8 mouse cellular contexts compared by ENCODE assay signal in genomic region chr10:59503433-59504210, GRCm38 (mm10).
DNase-seq lines count a peak whose midpoint lies in the region; ATAC-seq and TF ChIP-seq lines count a peak whose summit lies in the region.

No protein-coding gene starts in this region.

- H3K36me3 ChIP-seq in E14TG2a.4 (ENCODE audit: insufficient read depth, low read length) = no peaks in the 10 kb centered on the region
- H3K36me3 ChIP-seq in heart, embryonic 12.5 days = no peaks in the 10 kb centered on the region
- no peaks in the 10 kb centered on the region for H3K36me3 ChIP-seq in limb, embryonic 13.5 days
- H3K36me3 ChIP-seq in midbrain, embryonic 14.5 days (ENCODE audit: control insufficient read depth, insufficient read depth, low read length) = no peaks in the 10 kb centered on the region

- H3K9ac ChIP-seq in heart, embryonic 12.5 days = peak overlapping the region; percentile 51
- H3K9ac ChIP-seq in limb, embryonic 13.5 days = peak overlapping the region; percentile 45; the same call in 1 of the 2 replicates
- H3K9ac ChIP-seq in midbrain, embryonic 14.5 days (replicated peaks; ENCODE audit: low read length) = no peak overlapping the region

- H3K27me3 ChIP-seq in E14TG2a.4 (ENCODE audit: insufficient read depth, low read length) = 0 out of 2 replicates have a peak, but pooled peaks cover 1% of the 10 kb centered on the region
- no peaks in the 10 kb centered on the region for H3K27me3 ChIP-seq in heart, embryonic 12.5 days (replicated peaks)
- no peaks in the 10 kb centered on the region for H3K27me3 ChIP-seq in limb, embryonic 13.5 days
- no peaks in the 10 kb centered on the region for H3K27me3 ChIP-seq in midbrain, embryonic 14.5 days (ENCODE audit: control insufficient read depth, insufficient read depth, low read length)

- H3K4me2 ChIP-seq in heart, embryonic 12.5 days = peak overlapping the region; percentile 53
- H3K4me2 ChIP-seq in limb, embryonic 13.5 days (replicated peaks) = peak overlapping the region; percentile 58
- H3K4me2 ChIP-seq in midbrain, embryonic 14.5 days (ENCODE audit: low read length) = peak overlapping the region; percentile 43

- WGBS in heart, embryonic 12.5 days = 56% methylated on average over 31 of the region's 31 CpGs
- 43% methylated on average over 31 of the region's 31 CpGs for WGBS in limb, embryonic 13.5 days
- 55% methylated on average over 31 of the region's 31 CpGs for WGBS in midbrain, embryonic 14.5 days

- TF ChIP-seq CTCF in E14TG2a.4 (conservative IDR thresholded peaks at IDR 0.05; ENCODE audit: low read length) = no peak

- peak overlapping the region; percentile 48 for H3K4me3 ChIP-seq in E14TG2a.4 (replicated peaks; ENCODE audit: low read length)
- H3K4me3 ChIP-seq in heart, embryonic 12.5 days = peak overlapping the region; percentile 30
- H3K4me3 ChIP-seq in limb, embryonic 13.5 days = peak overlapping the region; percentile 23
- H3K4me3 ChIP-seq in midbrain, embryonic 14.5 days (replicated peaks; ENCODE audit: low read depth, low read length) = 0 out of 2 replicates have a peak overlapping the region, but pooled peaks have one; percentile 5

- H3K4me1 ChIP-seq in E14TG2a.4 (replicated peaks; ENCODE audit: low read depth, low read length) = peaks cover 31% of the 10 kb centered on the region
- peaks cover 19% of the 10 kb centered on the region for H3K4me1 ChIP-seq in heart, embryonic 12.5 days (replicated peaks)
- H3K4me1 ChIP-seq in limb, embryonic 13.5 days = peaks cover 34% of the 10 kb centered on the region
- H3K4me1 ChIP-seq in midbrain, embryonic 14.5 days (ENCODE audit: control insufficient read depth, insufficient read depth, low read length) = peaks cover 10% of the 10 kb centered on the region; the same call in 1 of the 2 replicates

- peak; percentile 11 for DNase-seq in fat pad, adult 2 months (ENCODE audit: extremely low read depth, low read depth, low spot score)
- DNase-seq in kidney, adult 9 months = peak; percentile 31
- DNase-seq in midbrain, embryonic 14.5 days = peak; percentile 61
- DNase-seq in testis, postnatal 14 days (ENCODE audit: low spot score) = peak; percentile 29
- DNase-seq in spleen, adult 12 weeks (ENCODE audit: low spot score) = no peak

- H3K27ac ChIP-seq in heart, embryonic 12.5 days (ENCODE audit: poor library complexity, severe bottlenecking) = no peak overlapping the region
- no peak overlapping the region; the same call in 1 of the 2 replicates for H3K27ac ChIP-seq in limb, embryonic 13.5 days
- H3K27ac ChIP-seq in midbrain, embryonic 14.5 days (replicated peaks; ENCODE audit: low read depth, low read length) = no peak overlapping the region

- H3K9me3 ChIP-seq in E14TG2a.4 (ENCODE audit: low read length) = no peaks in the 10 kb centered on the region
- no peaks in the 10 kb centered on the region for H3K9me3 ChIP-seq in heart, embryonic 12.5 days (replicated peaks)
- no peaks in the 10 kb centered on the region for H3K9me3 ChIP-seq in limb, embryonic 13.5 days
- H3K9me3 ChIP-seq in midbrain, embryonic 14.5 days (ENCODE audit: control insufficient read depth, low read length) = no peaks in the 10 kb centered on the region

- 0 out of 2 replicates have a peak, but pooled peaks have one; percentile 25 for ATAC-seq in heart, embryonic 12.5 days (ENCODE audit: insufficient number of reproducible peaks, low FRiP score)
- ATAC-seq in limb, embryonic 13.5 days (ENCODE audit: low FRiP score, low read depth) = peak; percentile 82; the same call in 1 of the 2 replicates
- no peak; the same call in 1 of the 2 replicates for ATAC-seq in midbrain, embryonic 14.5 days (ENCODE audit: low FRiP score, low TSS enrichment)
